ENCODE assay signal across 8 mouse cellular contexts in genomic region chr9:21426013-21426412, GRCm38 (mm10). TPM values are rescaled to one million over a fixed set of nuclear protein-coding genes. Genes with fewer than 3 reads are reported as not detected.
DNase-seq lines count a peak whose midpoint lies in the region; ATAC-seq lines count a peak whose summit lies in the region.

No protein-coding gene starts in this region.

- H3K9me3 ChIP-seq in hindbrain, embryonic 10.5 days, result no peaks in the 10 kb centered on the region
- no peaks in the 10 kb centered on the region for H3K9me3 ChIP-seq in midbrain, embryonic 16.5 days (replicated peaks; ENCODE audit: control insufficient read depth, low read length, poor library complexity, severe bottlenecking)

- ATAC-seq in midbrain, embryonic 16.5 days, result no peak
- ATAC-seq in frontal cortex, adult (ENCODE audit: low TSS enrichment), result no peak

- peak overlapping the region; percentile 90; the same call in 1 of the 2 replicates for H3K27ac ChIP-seq in hindbrain, embryonic 10.5 days
- H3K27ac ChIP-seq in midbrain, embryonic 16.5 days (ENCODE audit: low read length), result no peak overlapping the region

- no peaks in the 10 kb centered on the region for H3K27me3 ChIP-seq in hindbrain, embryonic 10.5 days (ENCODE audit: insufficient read depth, poor library complexity, severe bottlenecking)
- H3K27me3 ChIP-seq in midbrain, embryonic 16.5 days (ENCODE audit: control insufficient read depth, insufficient read depth, low read depth, low read length), result no peaks in the 10 kb centered on the region

- peak; percentile 68 for DNase-seq in 3T3-L1 (ENCODE audit: low read depth, low spot score)
- DNase-seq in MEL-GATA-1-ER (ENCODE audit: extremely low read depth, low read depth), result peak; percentile 75
- DNase-seq in hindbrain, embryonic 10.5 days (ENCODE audit: low spot score), result no peak
- DNase-seq in liver, result peak; percentile 30
- no peak for DNase-seq in cerebellum, adult 8-10 months
- DNase-seq in frontal cortex, postnatal 10 days (ENCODE audit: low spot score in 2 of 2), result no peak

- H3K4me2 ChIP-seq in midbrain, embryonic 16.5 days (ENCODE audit: low read length), result peak overlapping the region; percentile 90

- peak overlapping the region; percentile 88 for H3K9ac ChIP-seq in midbrain, embryonic 16.5 days (ENCODE audit: low read depth, low read length)

- peaks cover 13% of the 10 kb centered on the region for H3K36me3 ChIP-seq in hindbrain, embryonic 10.5 days
- H3K36me3 ChIP-seq in midbrain, embryonic 16.5 days (ENCODE audit: control insufficient read depth, insufficient read depth, low read length), result peaks cover 3% of the 10 kb centered on the region; the same call in 1 of the 2 replicates

- 44% methylated on average over 1 of the region's 1 CpGs for WGBS in hindbrain, embryonic 10.5 days
- 80% methylated on average over 1 of the region's 1 CpGs for WGBS in midbrain, embryonic 16.5 days

- H3K4me3 ChIP-seq in hindbrain, embryonic 10.5 days, result peak overlapping the region; percentile 94
- peak overlapping the region; percentile 94 for H3K4me3 ChIP-seq in midbrain, embryonic 16.5 days (ENCODE audit: low read depth, low read length)

- peaks cover 25% of the 10 kb centered on the region for H3K4me1 ChIP-seq in hindbrain, embryonic 10.5 days (replicated peaks)
- peaks cover 23% of the 10 kb centered on the region for H3K4me1 ChIP-seq in midbrain, embryonic 16.5 days (ENCODE audit: control insufficient read depth, insufficient read depth, low read length)

RNA-seq across cellular contexts. Expression of gene Dnm2, which starts 1.3 kb away (rescaled TPM):
- 75.1 and 80.4 TPM in 2 replicates for polyA plus RNA-seq in hindbrain, embryonic 10.5 days (2016; fragmentation: Nextera tagmentation; extraction: Ambion mirVana)
- 63.2 and 64.5 TPM in 2 replicates for polyA plus RNA-seq in midbrain, embryonic 16.5 days (2015; fragmentation: Nextera tagmentation; extraction: Ambion mirVana)

RNA-seq across cellular contexts. Expression of gene Qtrt1, which starts 14.4 kb away (rescaled TPM):
- polyA plus RNA-seq in hindbrain, embryonic 10.5 days (2016; fragmentation: Nextera tagmentation; extraction: Ambion mirVana), result 63.3 and 68.7 TPM in 2 replicates
- polyA plus RNA-seq in midbrain, embryonic 16.5 days (2015; fragmentation: Nextera tagmentation; extraction: Ambion mirVana), result 51.9 and 54.0 TPM in 2 replicates

RNA-seq across cellular contexts. Expression of gene Ilf3, which starts 58.3 kb away (rescaled TPM):
- polyA plus RNA-seq in hindbrain, embryonic 10.5 days (2016; fragmentation: Nextera tagmentation; extraction: Ambion mirVana), result 270 and 300 TPM in 2 replicates
- 228 and 245 TPM in 2 replicates for polyA plus RNA-seq in midbrain, embryonic 16.5 days (2015; fragmentation: Nextera tagmentation; extraction: Ambion mirVana)

Comparison
In these comparisons a context has a peak if more than half of its experiments do, and no peak if none do; other contexts are left out.
1. DNase-seq: peak in 3T3-L1 (single experiment), MEL-GATA-1-ER (single experiment) and liver (single experiment); none in hindbrain, embryonic 10.5 days (single experiment), cerebellum, adult 8-10 months (single experiment) and frontal cortex, postnatal 10 days (0 of 2).